Mouse (Mus musculus) kidney, adult 18-20 months (tissue): ENCODE results near the gene Gm43517.
A peak's percentile ranks its signal among the peaks of the same experiment; 100 is the strongest.

Experiments used
- DNase-seq: peaks from one replicate; pipeline ENCODE4 v3.0.0; 2021

The Gm43517 gene

DNA sequence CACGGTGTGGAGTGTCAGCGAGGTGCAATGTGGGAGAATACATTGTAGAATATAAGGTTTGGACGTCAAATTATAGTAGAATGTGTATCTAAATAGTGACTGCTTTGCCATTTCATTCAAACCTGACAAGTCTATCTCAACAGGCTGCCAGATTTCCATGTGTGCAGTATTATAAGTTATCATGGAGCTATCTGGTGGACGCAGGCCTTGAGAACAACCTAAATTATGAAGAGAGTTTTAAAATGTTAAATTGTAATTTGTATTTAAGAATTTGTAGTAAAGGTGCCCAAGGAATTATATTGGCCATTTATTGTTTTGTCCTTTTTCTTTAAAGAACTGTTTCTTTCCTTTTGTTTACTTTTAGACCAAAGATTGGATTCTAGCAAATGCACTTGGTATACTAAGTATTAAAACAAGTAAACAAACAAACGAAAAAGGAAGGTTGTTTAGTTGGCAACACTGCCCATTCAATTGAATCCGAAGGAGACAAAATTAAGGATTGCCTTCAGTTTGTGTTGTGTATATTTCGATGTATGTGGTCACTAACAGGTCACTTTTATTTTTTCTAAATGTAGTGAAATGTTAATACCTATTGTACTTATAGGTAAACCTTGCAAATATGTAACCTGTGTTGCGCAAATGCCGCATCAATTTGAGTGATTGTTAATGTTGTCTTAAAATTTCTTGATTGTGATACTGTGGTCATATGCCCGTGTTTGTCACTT lies 1.3 kb downstream of the Gm43517 start:
- DNase-seq: no peak

DNA sequence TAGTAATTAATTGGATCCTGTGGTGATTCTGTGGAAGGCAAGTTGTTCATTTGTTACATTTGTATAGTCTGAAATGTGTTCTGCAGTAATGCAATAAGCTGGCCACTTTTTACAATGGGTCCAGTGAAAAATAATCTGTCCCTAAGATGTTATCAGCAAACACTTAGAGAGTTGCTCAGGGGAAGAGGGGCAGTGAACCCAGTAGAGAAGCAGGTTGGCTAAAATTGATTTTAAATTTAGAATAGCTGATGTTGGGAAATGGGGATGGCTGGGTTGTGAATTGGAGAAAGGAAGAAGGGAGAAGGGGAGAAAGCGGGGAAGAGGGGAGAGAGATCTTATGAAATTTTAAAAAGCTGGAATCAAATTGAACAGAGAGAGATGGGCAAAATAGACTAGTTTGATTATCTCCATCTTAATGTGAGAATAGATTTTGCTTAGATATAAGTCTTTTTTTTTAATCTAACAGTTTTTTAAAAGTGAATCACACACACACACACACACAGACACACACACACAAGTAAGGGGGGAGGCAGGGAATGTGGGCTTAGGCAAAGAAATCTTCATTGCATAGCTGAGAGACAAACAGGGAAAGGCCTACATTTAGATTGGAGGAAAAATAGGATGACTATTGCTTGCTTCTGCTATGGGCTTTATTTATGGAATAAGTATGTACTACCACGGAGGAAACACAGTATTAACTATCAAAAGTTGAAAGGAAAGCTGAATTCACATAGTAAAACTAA lies 3.1 kb downstream of the Gm43517 start:
- no peak for DNase-seq

DNA sequence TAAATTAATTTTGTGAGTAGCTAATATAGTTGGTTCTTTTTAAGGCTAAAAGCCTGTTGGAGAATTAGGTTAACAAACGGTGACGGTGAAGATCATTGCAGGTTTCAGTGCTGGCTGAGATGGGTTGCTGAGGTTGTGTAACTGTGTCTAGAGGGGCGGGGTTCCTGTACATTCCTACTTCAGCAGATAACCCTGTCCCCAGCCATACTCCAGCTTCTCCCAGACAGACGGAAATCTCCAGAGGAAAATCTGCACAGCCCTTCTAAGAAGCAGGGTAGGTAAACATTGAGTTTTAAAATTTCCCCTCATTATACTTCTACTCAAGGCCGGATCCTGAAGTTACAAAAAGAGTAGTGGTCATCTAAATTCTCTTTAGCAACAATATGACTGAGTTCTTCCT lies 4.7 kb downstream of the Gm43517 start:
- DNase-seq: no peak

DNA sequence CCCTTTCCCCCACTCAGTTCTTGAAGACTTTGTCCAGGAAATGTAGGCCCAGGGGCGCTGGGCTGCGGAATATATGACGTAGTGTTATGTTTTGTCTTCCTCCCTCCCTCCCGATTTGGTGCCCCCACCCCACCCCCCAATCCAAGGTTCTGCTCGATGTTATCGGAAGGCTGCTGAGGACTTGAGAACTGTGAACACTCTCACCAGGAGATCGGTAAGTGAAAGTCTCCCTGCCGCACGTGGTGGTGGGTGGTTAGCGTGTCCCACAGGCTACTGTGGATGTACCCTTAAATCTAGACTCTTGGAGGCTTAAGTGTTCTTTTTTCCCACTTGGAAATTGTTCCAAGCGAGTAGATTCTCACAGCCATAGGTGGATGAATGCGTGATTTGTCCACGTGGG lies 5.3 kb downstream of the Gm43517 start:
- DNase-seq: no peak

DNA sequence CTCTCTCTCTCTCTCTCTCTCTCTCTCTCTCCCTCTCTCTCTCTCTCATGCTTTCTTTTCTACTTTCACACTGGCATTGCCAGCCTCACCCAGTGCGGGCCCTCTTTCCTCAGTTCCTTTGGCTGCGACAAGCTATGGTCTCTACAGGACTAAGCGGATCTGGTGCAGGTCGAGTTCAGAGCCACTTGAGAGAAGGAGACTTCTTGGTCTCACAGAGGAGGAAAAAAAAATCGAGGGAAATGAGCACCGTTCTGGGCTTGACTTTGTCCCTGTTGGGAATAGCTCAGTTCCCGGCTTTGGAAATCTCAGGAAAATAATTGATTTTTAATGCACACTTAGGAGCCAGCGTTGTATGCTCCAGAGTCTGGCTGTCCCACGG lies 5.9 kb downstream of the Gm43517 start:
- no peak for DNase-seq

DNA sequence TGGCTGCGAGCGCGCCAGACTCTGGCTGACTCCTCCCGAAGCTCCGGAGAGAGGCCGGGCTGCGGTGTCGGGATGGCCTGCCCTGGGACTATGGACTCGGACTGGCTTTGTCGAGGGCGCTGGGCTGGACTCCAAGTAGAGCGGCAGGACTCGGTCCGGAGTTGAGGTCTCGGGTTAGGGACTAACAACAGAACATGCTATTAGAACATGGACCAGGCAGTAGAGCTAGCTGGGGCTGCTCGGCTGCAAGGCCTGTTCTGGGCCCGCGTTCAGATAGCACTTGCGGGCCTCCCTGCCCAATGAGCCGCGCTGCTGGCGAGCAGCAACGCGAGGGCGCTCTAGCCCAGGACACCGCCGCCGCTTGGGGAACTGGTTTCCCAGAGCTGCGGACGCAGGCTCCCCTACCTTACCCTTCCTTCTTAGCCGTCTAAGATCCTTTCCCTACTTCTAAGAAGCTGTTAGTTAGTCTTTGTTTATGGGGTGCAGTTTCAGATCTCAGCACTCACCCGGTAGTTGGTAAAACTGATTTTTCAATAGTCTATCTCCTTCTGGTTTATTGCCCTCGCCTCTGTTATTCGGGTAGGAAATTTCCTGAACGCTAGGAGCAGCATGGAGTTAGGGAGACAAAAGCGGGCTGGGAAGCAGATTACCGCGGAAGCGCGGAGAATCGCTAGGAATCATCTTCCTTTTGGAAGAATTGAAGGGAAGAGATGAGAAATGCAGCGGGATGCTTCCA lies 6.5 kb downstream of the Gm43517 start:
- DNase-seq: peak; percentile 59

DNA sequence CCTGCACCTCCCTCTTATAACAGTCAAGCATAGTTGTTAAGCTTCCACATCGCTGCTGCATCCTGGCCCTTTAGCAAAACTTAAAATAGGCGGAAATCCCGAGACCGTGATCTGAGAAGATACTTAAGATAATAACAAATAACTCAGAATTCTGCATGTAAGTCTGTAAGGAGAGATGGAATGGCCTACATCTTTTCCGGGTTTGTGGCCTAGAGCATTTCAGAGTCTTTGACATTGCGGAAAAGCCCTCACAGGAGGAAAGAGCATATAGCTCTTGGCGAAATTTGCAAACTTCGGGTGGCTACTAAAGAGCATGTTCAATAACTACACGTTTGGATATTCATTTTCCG lies 7.0 kb downstream of the Gm43517 start:
- no peak for DNase-seq

DNA sequence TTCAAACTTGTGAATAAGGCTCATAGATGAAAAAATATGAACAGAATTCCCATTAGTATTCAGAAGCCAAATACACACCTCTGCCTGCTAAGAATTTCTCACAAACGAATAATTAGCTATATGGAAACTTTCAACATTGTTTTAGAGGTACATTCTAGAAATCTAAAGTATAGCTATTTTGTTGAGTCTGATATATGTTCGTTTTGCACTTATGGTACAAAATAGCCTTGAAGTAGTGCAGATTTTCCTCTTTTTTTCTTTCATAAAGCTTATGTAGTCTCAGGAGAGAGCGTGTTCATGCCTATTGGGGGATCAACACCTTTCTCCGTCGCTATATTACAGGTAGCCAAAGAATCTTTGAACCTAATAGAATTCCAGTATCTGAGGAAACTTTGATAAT lies 7.9 kb downstream of the Gm43517 start:
- no peak for DNase-seq

DNA sequence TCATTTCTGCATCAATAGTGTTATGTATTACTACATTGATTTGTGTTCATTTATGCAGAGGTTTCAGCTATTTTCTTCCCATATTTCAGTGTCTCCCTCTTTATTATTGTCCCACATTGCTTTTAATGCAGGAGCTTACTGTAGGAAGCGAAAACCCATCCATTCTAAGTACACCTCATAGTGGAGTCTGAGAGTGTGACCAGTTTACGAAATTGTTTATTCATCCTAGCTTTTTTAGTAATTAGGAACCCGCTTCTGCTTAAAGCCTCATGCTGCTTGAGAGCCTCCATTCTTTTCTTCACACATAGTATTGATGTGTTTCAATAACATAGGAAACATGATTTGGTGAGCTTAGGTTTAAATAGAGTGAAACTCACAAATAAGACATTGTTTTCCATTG lies 8.7 kb downstream of the Gm43517 start:
- no peak for DNase-seq

DNA sequence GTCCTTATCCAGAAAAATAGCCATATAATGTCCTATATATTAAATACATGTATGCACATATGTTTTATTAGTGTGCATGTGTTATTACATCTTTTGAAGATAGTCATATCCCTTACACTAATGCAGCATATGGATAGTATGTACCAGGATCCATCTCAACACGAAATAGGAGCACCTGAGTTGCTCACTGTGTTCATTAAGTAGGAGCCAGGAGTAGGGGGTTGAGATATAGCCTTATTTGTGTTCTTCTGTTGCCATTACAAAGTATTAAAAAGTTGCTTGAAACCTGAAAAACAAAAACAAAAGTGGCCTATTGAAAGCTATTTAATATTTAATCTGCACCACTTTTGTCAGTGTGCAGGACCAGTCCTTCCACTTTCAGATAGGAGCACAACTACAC lies 9.2 kb downstream of the Gm43517 start:
- no peak for DNase-seq

DNA sequence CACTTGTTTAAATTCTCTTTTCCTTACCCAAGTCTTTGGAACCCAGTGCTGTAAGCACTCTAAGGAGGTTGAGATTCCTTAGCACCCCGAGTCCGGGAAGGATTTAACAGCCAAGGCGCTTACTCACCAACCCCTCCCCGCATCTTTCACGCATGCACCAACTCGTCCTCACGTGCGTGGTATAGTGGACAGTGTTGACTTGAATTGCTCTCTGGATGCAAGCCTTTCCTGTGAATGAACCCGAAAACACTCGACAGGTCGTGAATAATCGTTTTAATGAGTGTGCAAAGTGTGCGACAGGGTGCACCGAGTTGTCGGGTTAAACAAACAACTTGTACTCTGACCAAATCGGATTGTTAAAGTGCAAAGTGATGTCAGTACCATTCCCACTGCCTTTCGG lies 9.9 kb downstream of the Gm43517 start:
- DNase-seq: no peak

DNA sequence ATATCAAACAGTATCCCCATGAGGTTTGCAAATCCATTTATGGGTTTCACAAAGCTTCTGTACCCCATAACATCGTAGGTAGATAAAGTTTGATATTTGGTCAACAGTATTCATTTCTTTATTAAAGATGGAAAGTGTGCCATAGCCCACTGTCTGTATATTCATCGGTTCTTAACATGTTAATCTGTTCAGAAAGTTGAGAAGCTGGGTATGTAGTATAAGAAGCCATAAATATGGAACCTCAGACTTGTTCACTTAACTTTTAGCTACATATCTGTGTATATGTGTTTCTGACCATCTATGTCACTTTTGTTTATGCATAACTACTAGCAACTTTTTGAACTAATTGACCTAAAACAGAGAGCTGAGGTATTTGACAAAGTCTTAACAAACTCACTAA lies 11.0 kb downstream of the Gm43517 start:
- DNase-seq: no peak

DNA sequence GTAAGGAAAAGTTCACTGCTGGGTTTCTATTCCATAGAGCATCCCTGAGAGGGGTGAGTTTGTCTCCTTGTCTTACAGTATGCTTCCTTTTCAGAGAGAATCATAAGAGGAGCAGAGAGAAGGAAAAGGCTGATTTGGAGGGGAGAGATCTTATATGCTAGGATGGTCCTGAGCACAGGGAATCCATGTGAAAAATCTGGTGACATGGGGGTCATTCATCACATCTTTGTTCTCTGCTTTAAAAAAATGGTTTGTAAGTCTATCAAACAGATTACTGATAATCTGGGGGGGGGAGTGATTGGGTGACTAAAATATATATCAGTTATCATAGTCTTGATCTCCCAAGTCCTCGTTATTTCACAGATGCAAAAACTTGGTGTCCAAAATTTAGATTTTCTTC lies 11.8 kb downstream of the Gm43517 start:
- DNase-seq: no peak

DNA sequence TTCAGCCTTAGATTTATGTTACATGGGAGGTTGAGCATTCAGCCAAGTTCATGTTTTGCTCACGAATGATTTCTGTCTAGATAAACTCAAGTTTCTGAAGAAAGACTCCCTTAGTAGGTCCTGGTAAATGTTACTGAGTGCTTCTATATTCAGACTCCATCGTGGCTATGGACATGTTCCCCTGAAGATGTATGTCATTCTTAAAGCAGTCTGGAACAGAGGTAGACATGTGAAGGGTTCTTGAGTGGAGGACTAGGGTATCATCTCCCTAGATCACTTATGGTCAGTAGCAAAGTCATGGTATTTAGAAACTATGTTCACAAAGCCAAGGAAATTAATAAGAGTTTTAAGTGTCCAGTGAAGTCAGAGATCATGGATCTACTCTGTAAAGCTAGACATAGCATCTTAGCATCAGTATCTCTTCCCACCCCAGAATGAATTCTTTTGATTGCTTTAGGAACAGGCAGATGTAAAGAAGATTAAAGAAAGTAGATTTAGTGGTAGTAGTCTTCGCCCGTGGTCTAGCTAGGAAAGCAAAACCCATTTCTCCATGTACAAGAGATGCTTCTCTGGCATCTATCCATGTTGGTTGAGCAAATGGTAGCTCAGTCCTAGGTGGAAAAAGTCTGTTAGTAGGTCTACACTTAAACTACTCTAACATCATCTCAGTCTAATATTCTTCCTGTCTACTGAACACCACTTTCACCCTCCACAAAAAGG lies 12.6 kb downstream of the Gm43517 start:
- no peak for DNase-seq

DNA sequence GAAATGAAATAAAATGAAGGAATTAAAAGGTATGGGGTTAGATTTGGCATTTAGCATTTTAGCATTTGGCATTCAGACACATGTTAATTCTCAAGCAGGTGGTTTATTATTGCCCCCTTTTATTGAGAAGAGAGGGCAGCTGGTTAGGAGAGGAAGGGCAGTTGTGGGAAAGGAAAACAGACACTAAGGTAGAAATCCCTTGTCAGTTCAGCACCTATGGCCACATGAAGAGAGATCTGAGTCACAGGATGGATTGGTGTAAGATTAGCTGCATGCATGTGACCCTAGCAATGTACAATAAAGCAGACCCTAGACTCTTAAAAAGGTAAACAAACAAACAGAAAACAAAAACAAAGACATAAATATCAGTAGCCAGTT lies 13.2 kb downstream of the Gm43517 start:
- DNase-seq: no peak

DNA sequence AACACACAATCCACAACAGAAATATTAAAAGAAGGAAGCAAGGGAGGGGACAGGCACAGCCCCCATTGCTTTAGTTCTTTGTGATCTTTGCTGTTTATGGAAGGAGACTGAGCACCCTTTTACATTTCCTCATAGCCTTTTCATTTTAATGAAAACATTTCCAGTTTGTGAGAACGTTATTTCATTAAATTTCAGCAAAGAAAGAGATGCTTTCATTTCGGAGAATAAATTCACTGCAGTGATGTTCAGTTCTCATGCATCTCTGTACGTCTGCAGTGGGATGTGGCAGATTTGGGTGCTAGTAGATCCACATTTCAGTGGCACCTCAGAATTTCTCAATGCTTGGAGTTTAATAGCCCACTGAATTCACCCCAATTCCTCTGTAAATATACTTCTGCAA lies 13.7 kb downstream of the Gm43517 start:
- no peak for DNase-seq

DNA sequence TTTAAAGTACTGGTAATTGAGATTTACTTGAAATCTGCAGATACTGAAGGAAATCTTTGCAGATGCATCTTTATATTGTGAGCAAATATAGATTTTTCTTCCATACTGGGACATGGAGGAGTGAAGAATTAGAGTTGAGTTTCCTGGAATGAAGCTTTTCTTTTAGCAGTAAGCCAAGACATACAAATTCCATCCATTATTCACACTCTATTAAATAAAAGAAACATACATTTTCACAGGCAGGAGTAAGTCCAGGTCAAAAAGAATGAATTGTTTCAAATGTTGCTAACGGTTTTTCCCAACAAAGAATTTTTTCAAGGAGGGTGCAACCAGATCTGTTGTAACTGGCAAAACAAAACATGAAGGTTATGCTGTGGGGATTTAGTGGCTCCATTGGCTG lies 14.6 kb downstream of the Gm43517 start:
- no peak for DNase-seq

DNA sequence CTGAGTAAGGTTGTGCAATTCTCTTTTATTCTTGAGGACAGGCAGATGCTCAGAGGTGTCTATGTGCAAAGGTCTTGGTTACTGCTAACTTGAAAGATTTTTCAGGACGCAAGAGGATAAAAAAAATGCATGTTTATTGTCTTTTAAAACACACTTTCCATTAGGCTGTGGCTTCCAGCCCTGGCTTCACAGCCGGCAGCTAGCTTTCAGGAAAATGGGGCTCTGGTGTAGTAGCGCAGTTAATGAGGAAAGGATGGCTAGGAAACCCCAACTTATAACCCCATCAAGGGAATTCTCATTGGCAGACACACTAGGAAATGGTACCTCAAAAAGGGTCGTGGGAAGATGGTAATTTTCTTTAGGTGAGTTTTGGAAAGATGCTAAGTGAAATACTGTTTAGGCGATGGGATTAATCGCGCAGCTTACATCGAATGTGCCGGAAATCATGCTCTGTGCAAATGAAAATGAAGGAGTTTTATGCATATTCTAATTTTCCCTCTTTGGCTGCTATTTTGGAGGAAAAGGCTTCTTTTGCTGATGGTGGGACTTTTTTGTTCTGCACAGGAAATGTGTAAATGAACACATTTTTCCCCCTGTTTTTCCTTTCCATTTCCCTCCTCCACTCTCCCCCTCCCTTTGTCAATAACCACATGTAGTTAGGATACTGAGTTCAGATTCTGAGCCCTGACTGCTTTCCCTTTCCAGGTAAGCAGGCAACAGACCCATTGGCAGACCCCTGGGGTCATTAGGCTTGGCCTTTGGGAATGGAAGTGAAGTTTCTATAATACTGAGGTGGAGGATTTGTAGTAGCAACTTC lies 15.3 kb downstream of the Gm43517 start:
- no peak for DNase-seq

DNA sequence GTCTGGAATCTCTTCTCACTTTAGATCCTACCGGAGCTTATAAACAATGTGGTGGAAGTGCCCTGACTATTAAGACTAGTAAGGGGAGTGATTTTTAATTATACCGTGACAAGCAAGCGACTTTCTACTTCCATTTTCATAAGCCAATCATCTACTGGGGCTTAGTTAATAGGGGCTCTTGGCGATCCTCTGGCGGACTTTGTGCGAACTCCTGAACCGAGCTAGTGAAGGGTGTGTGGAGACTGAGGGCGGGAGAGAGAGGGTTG lies 15.8 kb downstream of the Gm43517 start:
- no peak for DNase-seq

DNA sequence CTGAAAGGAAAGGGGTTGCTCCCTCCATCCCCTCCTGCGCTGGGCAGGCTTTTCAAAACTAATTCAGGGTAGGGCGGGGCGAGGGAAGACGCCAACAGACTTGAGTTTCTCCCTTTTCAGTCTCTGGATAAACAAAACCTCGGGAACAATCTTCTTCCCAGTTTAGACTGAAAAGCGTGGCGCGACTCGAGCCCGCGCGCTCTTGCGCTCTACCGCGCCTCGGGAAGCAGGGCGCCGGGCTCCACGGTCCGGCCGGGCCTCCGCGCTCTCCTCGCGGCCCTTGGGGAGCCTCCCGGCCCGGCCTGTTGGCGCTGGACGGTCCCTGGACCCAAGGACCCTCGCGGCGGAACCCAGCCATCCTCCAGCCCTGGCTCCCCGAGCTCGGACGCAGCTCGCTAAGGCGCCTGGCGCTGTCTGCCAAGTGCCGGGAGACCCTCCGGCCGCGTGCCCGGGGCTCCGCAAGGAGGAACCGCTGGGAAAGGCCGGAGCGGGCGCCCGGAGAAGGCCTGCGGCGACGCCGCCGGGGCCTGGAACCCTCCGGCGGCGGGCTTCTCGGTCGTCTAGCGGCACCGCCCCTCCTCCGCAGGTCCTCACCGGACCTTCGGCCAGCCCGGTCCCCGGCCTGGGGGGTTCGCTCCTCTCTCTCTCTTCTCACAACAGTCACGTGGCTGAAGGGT lies 16.3 kb downstream of the Gm43517 start:
- DNase-seq: no peak

DNA sequence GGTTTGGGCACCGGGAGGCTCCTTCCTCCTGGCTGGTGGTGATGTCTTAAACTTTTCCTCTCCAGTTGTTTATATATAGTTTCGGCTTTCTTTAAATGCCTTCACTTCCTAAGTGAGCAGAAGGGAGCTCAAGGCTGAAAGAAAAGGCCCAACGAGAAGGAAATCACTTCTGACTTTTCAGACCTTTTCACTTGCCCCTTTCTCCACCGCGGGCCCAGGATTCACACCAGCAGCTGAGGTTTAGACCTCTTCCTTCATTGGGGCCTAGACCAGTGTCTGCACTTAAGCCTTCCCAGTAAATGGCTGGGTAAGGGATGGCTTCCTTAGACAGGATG lies 16.8 kb downstream of the Gm43517 start:
- DNase-seq: no peak

DNA sequence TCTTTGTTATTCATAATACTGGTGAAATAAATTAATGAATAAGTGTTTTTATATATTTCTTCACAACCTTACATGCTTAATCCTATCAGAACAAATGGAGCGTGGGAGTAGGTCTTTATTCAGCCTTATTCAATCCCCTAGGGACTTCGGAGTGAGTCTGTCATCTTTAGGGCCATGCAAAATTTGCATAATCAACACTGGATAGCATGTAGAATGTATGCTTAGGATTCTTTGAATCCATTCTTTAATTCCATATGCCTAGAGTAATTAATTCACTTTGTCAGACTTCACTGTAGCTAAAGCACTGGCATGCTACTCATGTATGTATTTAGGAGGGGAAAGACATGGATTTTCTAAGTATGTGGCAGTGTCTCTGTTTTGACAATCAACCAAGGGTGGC lies 24.9 kb downstream of the Gm43517 start:
- no peak for DNase-seq

DNA sequence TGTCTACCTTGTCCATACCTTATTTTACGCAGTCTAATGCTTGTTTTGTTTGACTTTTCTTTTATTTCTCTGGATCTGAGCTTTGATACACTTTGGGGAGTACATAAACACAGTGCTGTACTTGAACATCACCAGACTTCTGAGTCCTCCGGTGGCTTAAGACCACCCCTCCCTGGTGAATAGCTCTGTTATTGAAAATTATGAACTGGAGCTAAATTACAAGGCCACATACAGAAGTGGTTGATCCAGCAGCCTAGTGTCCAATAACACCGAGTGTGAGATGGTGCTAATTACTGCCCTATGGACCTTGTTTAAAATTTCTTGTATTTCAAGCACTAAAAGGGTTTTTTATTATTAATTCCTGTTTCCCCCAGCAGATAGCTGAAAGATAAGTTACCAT lies 33.0 kb downstream of the Gm43517 start:
- DNase-seq: no peak
